Mouse (Mus musculus): ENCODE data around the gene Calm1. TPM values are rescaled to one million over a fixed set of nuclear protein-coding genes. Genes with fewer than 3 reads are reported as not detected.

The Calm1 gene
- polyA plus RNA-seq, 1 experiment from 2014 or later, result 2,576 TPM

DNA sequence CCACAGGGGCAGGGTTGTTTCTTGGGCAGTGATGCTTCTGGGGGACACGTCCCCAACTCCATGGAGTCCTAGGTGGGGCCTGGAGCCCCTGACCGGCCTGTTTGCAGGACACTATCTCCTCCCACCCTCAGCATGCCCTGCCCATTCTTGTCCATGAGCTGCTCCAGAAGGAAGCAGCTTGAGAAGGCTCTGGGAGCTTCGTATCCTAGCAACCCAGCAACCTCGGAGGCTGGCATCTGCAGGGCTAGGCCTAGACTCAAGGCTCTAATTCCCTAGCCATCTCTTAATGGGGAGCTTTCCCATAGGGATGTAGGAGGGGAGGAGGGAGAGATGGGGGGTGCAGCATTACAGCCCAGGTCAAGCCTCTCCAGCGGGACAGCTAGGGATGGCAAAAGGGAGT is 45.3 kb downstream of the Calm1 start:
- WGBS, result 48% methylated on average over 5 of the region's 5 CpGs
- H3K27ac ChIP-seq (ENCODE audit: low read length), result no peak overlapping the region

DNA sequence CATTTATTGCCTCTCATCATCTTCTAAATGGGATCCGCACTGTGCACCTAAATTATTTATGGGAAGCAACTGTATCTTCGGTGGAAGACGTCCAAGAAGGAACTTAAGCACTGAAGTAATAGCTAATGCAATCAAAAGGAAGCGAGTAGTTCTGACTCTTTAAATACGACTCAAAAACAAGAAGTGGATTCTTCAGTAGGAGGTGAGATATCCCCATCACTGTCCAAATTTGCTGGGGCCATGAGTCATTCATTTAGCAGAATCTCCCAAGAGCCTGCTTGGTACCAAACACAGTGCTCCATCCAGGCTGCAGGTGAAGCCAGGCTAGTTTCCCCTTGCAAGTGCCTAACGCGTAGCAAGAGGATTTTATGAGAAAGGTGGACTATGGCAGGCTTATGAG is 49.9 kb downstream of the Calm1 start:
- Histone ChIP-seq H3K4me1 (ENCODE audit: control insufficient read depth, insufficient read depth, low read length) (no peaks in the 10 kb centered on the region), H3K4me2 (ENCODE audit: low read depth, low read length) (no peak overlapping the region), H3K27ac (ENCODE audit: low read length) (no peak overlapping the region), H3K27me3 (replicated peaks; ENCODE audit: control insufficient read depth, insufficient read depth, low read length) (no peaks in the 10 kb centered on the region), H3K36me3 (ENCODE audit: control insufficient read depth, insufficient read depth, low read length) (no peaks in the 10 kb centered on the region), H3K9ac (ENCODE audit: low read depth, low read length) (no peak overlapping the region), H3K4me3 (ENCODE audit: low read length) (no peak overlapping the region), H3K9me3 (ENCODE audit: control insufficient read depth, low read length) (no peaks in the 10 kb centered on the region)
- no peak for ATAC-seq
- 86% methylated on average over 7 of the region's 7 CpGs for WGBS

More for the DNA sequence above, 45.3 kb downstream of the Calm1 start:
- no peak for ATAC-seq
- Histone ChIP-seq H3K4me3 (ENCODE audit: low read length) (no peak overlapping the region), H3K4me2 (ENCODE audit: low read depth, low read length) (no peak overlapping the region), H3K27me3 (replicated peaks; ENCODE audit: control insufficient read depth, insufficient read depth, low read length) (no peaks in the 10 kb centered on the region), H3K9ac (ENCODE audit: low read depth, low read length) (no peak overlapping the region), H3K9me3 (ENCODE audit: control insufficient read depth, low read length) (no peaks in the 10 kb centered on the region), H3K4me1 (ENCODE audit: control insufficient read depth, insufficient read depth, low read length) (no peaks in the 10 kb centered on the region), H3K36me3 (ENCODE audit: control insufficient read depth, insufficient read depth, low read length) (no peaks in the 10 kb centered on the region)

DNA sequence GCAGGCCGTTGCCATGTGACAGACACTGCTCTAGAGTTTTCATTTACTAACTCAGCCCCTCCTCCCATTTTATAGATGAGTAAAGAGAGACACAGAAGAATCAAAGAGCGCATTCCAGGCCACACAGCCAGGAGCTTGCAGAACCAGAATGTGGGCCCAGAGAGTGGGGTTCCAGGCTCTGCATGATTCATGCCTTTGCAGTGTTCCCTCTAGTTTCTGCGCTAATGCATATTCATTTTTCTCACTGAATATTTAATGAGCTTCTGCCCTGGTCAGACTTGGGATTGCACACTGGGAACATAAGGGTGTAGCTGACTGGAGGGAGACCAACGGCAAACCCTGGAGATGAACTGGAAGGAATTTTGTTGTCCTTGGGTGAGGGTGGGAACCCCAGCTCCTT is 55.2 kb downstream of the Calm1 start:
- Histone ChIP-seq H3K27me3 (replicated peaks; ENCODE audit: control insufficient read depth, insufficient read depth, low read length) (no peaks in the 10 kb centered on the region), H3K4me1 (ENCODE audit: control insufficient read depth, insufficient read depth, low read length) (no peaks in the 10 kb centered on the region), H3K4me3 (ENCODE audit: low read length) (no peak overlapping the region), H3K36me3 (ENCODE audit: control insufficient read depth, insufficient read depth, low read length) (no peaks in the 10 kb centered on the region), H3K27ac (ENCODE audit: low read length) (no peak overlapping the region), H3K9me3 (ENCODE audit: control insufficient read depth, low read length) (no peaks in the 10 kb centered on the region), H3K4me2 (ENCODE audit: low read depth, low read length) (no peak overlapping the region), H3K9ac (ENCODE audit: low read depth, low read length) (no peak overlapping the region)
- no peak for ATAC-seq
- 81% methylated on average over 4 of the region's 4 CpGs for WGBS

DNA sequence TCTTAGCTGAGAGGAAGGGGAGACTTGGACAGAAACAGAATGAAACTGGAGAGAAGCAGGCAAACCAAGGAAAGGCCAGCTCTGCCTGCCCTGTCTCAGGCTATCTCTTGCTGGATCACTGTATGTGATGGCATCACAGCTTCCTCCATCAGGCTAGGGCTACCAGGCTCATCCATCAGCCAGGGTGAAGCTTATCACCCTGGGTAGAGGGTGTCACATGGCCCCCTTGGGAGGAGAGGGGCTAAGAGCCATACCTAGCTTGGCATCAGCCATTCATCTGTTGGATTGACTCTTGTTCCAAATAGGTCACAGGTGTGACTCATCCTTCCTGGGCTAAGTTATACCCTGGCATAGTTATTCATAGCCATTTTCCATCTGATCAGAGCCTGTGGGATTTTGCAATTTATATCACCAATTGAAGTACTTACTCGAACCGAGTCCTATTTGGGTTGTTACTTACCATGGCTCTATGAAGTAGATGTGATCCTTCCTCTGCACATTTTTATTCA is 56.3 kb downstream of the Calm1 start:
- no peaks in the 10 kb centered on the region for H3K4me1 ChIP-seq (ENCODE audit: control insufficient read depth, insufficient read depth, low read length)
- no peaks in the 10 kb centered on the region for H3K36me3 ChIP-seq (ENCODE audit: control insufficient read depth, insufficient read depth, low read length)
- H3K4me3 ChIP-seq (ENCODE audit: low read length), result no peak overlapping the region
- H3K4me2 ChIP-seq (ENCODE audit: low read depth, low read length), result no peak overlapping the region
- no peak overlapping the region for H3K27ac ChIP-seq (ENCODE audit: low read length)
- H3K9ac ChIP-seq (ENCODE audit: low read depth, low read length), result no peak overlapping the region
- 85% methylated on average over 2 of the region's 2 CpGs for WGBS
- no peaks in the 10 kb centered on the region for H3K9me3 ChIP-seq (ENCODE audit: control insufficient read depth, low read length)
- no peaks in the 10 kb centered on the region for H3K27me3 ChIP-seq (replicated peaks; ENCODE audit: control insufficient read depth, insufficient read depth, low read length)
- no peak for ATAC-seq

DNA sequence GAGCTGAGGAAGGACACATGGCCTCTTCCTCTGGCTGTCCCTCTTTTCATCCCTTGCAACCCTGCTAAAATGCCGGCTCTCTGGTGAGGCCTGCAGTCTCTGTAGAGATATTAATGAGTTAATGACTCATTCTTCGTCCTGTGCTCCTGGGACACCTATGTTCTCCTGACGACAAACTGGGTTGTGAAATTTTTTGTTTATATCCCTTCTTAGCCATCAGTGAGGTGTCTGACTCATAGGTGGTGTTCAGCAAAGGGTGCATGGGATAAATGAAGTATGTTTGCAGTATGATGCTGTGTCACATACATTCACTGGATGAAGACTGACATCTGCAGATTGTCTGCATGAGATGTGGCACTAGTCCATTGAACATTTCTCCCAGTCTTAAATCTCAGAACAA is 58.5 kb downstream of the Calm1 start:
- Histone ChIP-seq H3K4me3 (ENCODE audit: low read length) (no peak overlapping the region), H3K9ac (ENCODE audit: low read depth, low read length) (no peak overlapping the region), H3K27ac (ENCODE audit: low read length) (no peak overlapping the region), H3K4me2 (ENCODE audit: low read depth, low read length) (no peak overlapping the region), H3K27me3 (replicated peaks; ENCODE audit: control insufficient read depth, insufficient read depth, low read length) (no peaks in the 10 kb centered on the region), H3K36me3 (ENCODE audit: control insufficient read depth, insufficient read depth, low read length) (no peaks in the 10 kb centered on the region), H3K9me3 (ENCODE audit: control insufficient read depth, low read length) (no peaks in the 10 kb centered on the region), H3K4me1 (ENCODE audit: control insufficient read depth, insufficient read depth, low read length) (no peaks in the 10 kb centered on the region)
- ATAC-seq, result no peak
- 65% methylated on average over 3 of the region's 3 CpGs for WGBS

Other genes starting within 250 kb of the Calm1 start
- gene Kcnk13, start 234.9 kb upstream of the Calm1 start, polyA plus RNA-seq (2015; fragmentation: Nextera tagmentation; extraction: Ambion mirVana), result 0.64 TPM in 2 replicates
- 223 and 239 TPM in 2 replicates for gene Psmc1, start 89.3 kb upstream of the Calm1 start, polyA plus RNA-seq (2015; fragmentation: Nextera tagmentation; extraction: Ambion mirVana)
- 7.9 and 9.0 TPM in 2 replicates for gene Nrde2, start 39.8 kb upstream of the Calm1 start, polyA plus RNA-seq (2015; fragmentation: Nextera tagmentation; extraction: Ambion mirVana)